Mouse (Mus musculus) stomach, embryonic 16.5 days (tissue): ENCODE results near the gene Srrm4. TPM values are rescaled to one million over a fixed set of nuclear protein-coding genes. Genes with fewer than 3 reads are reported as not detected.
"Not testable (repeated sequence)": the region's sequence is repeated elsewhere in the genome, so short reads cannot be mapped to it uniquely, and the experiment has no call there.

ENCODE experiments used
- ATAC-seq: fragments of 200-750 bp; cut with Nextera tagmentation; 2 replicates; pipeline ENCODE4 v1.8.0; 2017; ENCODE audit warnings: moderate number of reproducible peaks, moderate TSS enrichment; ENCODE audit not compliant: insufficient read depth, low FRiP score
- H3K27ac ChIP-seq: fragments of 300-500 bp; sonication (generic); 2 replicates; pipeline ENCODE4 v1.5.1; 2014; ENCODE audit warnings: low read length
- H3K27me3 ChIP-seq: fragments of 300-500 bp; sonication (generic); 2 replicates; pipeline ENCODE4 v1.6.1; 2014; ENCODE audit warnings: low read length, control low read depth, mixed read lengths; ENCODE audit not compliant: control insufficient read depth, insufficient read depth
- H3K36me3 ChIP-seq: fragments of 300-500 bp; sonication (generic); 2 replicates; pipeline ENCODE4 v1.6.1; 2014; ENCODE audit warnings: low read length; ENCODE audit not compliant: control insufficient read depth, insufficient read depth
- H3K4me1 ChIP-seq: fragments of 300-500 bp; sonication (generic); 2 replicates; pipeline ENCODE4 v1.6.1; 2014; ENCODE audit warnings: low read length, control low read depth, mixed read lengths; ENCODE audit not compliant: control insufficient read depth, insufficient read depth
- H3K4me2 ChIP-seq: fragments of 300-500 bp; sonication (generic); 2 replicates; pipeline ENCODE4 v1.6.1; 2014; ENCODE audit warnings: low read depth, low read length, mixed read lengths
- H3K4me3 ChIP-seq: fragments of 300-500 bp; sonication (generic); replicated peaks from 2 replicates; pipeline ENCODE4 v1.5.1; 2014; ENCODE audit warnings: mild to moderate bottlenecking, low read length
- H3K9ac ChIP-seq: fragments of 300-500 bp; sonication (generic); 2 replicates; pipeline ENCODE4 v1.6.1; 2014; ENCODE audit warnings: low read length
- H3K9me3 ChIP-seq: fragments of 300-500 bp; sonication (generic); replicated peaks from 2 replicates; pipeline ENCODE4 v1.6.1; 2016; ENCODE audit warnings: low read length, control low read depth; ENCODE audit not compliant: control insufficient read depth
- WGBS: fragments of 180-500 bp; shearing (Covaris S2); extraction: QIAGEN DNeasy Blood & Tissue Kit; methylation state at CpG from one replicate; pipeline ENCODE4 v1.1.7; 2014; 5-methylcytosine and 5-hydroxymethylcytosine counted together
- polyA plus RNA-seq: library from polyadenylated mRNA; unstranded; fragments of >200 nt; fragmentation: Nextera tagmentation; extraction: Ambion mirVana; gene quantifications from 2 replicates; pipeline ENCODE4 v1.2.1, GENCODE M21; 2015

Srrm4 gene
- polyA plus RNA-seq, 1 experiment from 2014 or later, result 1.3 TPM

GRCm38 (mm10) chr5:116425709-116426108 lies 165.9 kb downstream of the Srrm4 start:
- H3K27me3 ChIP-seq, H3K4me2 ChIP-seq, H3K9ac ChIP-seq, ATAC-seq, H3K36me3 ChIP-seq, H3K9me3 ChIP-seq, H3K4me3 ChIP-seq: not testable (repeated sequence)
- 69% methylated on average over 3 of the region's 3 CpGs for WGBS
- H3K4me1 ChIP-seq, result peaks cover 23% of the 10 kb centered on the region
- H3K27ac ChIP-seq, result peak overlapping the region; percentile 51; the same call in 1 of the 2 replicates

GRCm38 (mm10) chr5:116425273-116425672 lies 166.3 kb downstream of the Srrm4 start:
- no peak overlapping the region for H3K9ac ChIP-seq
- WGBS, result 35% methylated on average over 7 of the region's 7 CpGs
- ATAC-seq, result peak; percentile 49
- H3K4me2 ChIP-seq, result no peak overlapping the region
- H3K27me3 ChIP-seq, result no peaks in the 10 kb centered on the region
- no peaks in the 10 kb centered on the region for H3K36me3 ChIP-seq
- no peaks in the 10 kb centered on the region for H3K9me3 ChIP-seq
- H3K4me1 ChIP-seq, result peaks cover 26% of the 10 kb centered on the region
- peak overlapping the region; percentile 51 for H3K27ac ChIP-seq
- no peak overlapping the region for H3K4me3 ChIP-seq

- Histone ChIP-seq H3K4me2 (no peak overlapping the region), H3K4me1 (peaks cover 37% of the 10 kb centered on the region), H3K36me3 (no peaks in the 10 kb centered on the region), H3K4me3 (no peak overlapping the region), H3K9ac (no peak overlapping the region), H3K27ac (no peak overlapping the region), H3K27me3 (no peaks in the 10 kb centered on the region), H3K9me3 (no peaks in the 10 kb centered on the region)
- no peak for ATAC-seq
- 64% methylated on average over 8 of the region's 8 CpGs for WGBS
These were observed 167.9 kb downstream of the Srrm4 start for GRCm38 (mm10) chr5:116423746-116424145.

GRCm38 (mm10) chr5:116422699-116423201 lies 168.9 kb downstream of the Srrm4 start, which contains the start of gene Hspb8:
TSS of gene Hspb8 (minus strand) at chr5:116422864.
- Histone ChIP-seq H3K27me3 (no peaks in the 10 kb centered on the region), H3K9ac (peak within 1 kb of the TSS; percentile 82), H3K27ac (peak within 1 kb of the TSS; percentile 94), H3K36me3 (no peaks in the 10 kb centered on the region), H3K9me3 (no peaks in the 10 kb centered on the region), H3K4me1 (peaks cover 42% of the 10 kb centered on the region), H3K4me3 (peak within 1 kb of the TSS; percentile 57), H3K4me2 (peak within 1 kb of the TSS; percentile 67)
- peak; percentile 83 for ATAC-seq
- 2% methylated on average over 19 of the region's 20 CpGs for WGBS

GRCm38 (mm10) chr5:116421791-116422481 lies 169.7 kb downstream of the Srrm4 start:
- H3K4me1 ChIP-seq, result peaks cover 42% of the 10 kb centered on the region
- no peaks in the 10 kb centered on the region for H3K36me3 ChIP-seq
- peak overlapping the region; percentile 82 for H3K9ac ChIP-seq
- WGBS, result 50% methylated on average over 22 of the region's 22 CpGs
- no peaks in the 10 kb centered on the region for H3K9me3 ChIP-seq
- H3K4me2 ChIP-seq, result peak overlapping the region; percentile 67
- H3K27ac ChIP-seq, result peak overlapping the region; percentile 94
- ATAC-seq, result no peak
- no peaks in the 10 kb centered on the region for H3K27me3 ChIP-seq
- peak overlapping the region; percentile 57 for H3K4me3 ChIP-seq

- Histone ChIP-seq H3K36me3 (no peaks in the 10 kb centered on the region), H3K27ac (peak overlapping the region; percentile 94), H3K4me3 (peak overlapping the region; percentile 46), H3K9me3 (no peaks in the 10 kb centered on the region), H3K9ac (peak overlapping the region; percentile 71), H3K27me3 (no peaks in the 10 kb centered on the region), H3K4me2 (peak overlapping the region; percentile 58), H3K4me1 (peaks cover 50% of the 10 kb centered on the region)
- 11% methylated on average over 6 of the region's 6 CpGs for WGBS
- peak; percentile 77 for ATAC-seq
These were observed 170.8 kb downstream of the Srrm4 start for GRCm38 (mm10) chr5:116420759-116421225.

- Histone ChIP-seq H3K4me2 (peak overlapping the region; percentile 58), H3K4me1 (peaks cover 52% of the 10 kb centered on the region), H3K27ac (peak overlapping the region; percentile 94), H3K9me3 (no peaks in the 10 kb centered on the region), H3K36me3 (no peaks in the 10 kb centered on the region), H3K4me3 (peak overlapping the region; percentile 46), H3K9ac (peak overlapping the region; percentile 71), H3K27me3 (no peaks in the 10 kb centered on the region)
- 97% methylated on average over 1 of the region's 1 CpGs for WGBS
- no peak for ATAC-seq
These were observed 171.4 kb downstream of the Srrm4 start for GRCm38 (mm10) chr5:116420213-116420612.

- peak overlapping the region; percentile 58 for H3K4me2 ChIP-seq
- no peak for ATAC-seq
These were observed 172.1 kb downstream of the Srrm4 start for GRCm38 (mm10) chr5:116419322-116420045.

GRCm38 (mm10) chr5:116416208-116416607 lies 175.4 kb downstream of the Srrm4 start:
- H3K9me3 ChIP-seq, result no peaks in the 10 kb centered on the region
- no peak overlapping the region for H3K4me2 ChIP-seq
- H3K36me3 ChIP-seq, result no peaks in the 10 kb centered on the region; the same call in 1 of the 2 replicates
- no peak for ATAC-seq
- H3K4me1 ChIP-seq, result peaks cover 38% of the 10 kb centered on the region
- 21% methylated on average over 5 of the region's 5 CpGs for WGBS
- no peak overlapping the region for H3K4me3 ChIP-seq
- H3K9ac ChIP-seq, result peak overlapping the region; percentile 7; the same call in 1 of the 2 replicates
- peak overlapping the region; percentile 77 for H3K27ac ChIP-seq
- no peaks in the 10 kb centered on the region for H3K27me3 ChIP-seq

More at GRCm38 (mm10) chr5:116419322-116420045, 172.1 kb downstream of the Srrm4 start:
- Histone ChIP-seq H3K9ac (peak overlapping the region; percentile 65), H3K27ac (peak overlapping the region; percentile 94), H3K27me3 (no peaks in the 10 kb centered on the region), H3K4me3 (peak overlapping the region; percentile 46), H3K4me1 (peaks cover 49% of the 10 kb centered on the region), H3K9me3 (no peaks in the 10 kb centered on the region), H3K36me3 (no peaks in the 10 kb centered on the region; the same call in 1 of the 2 replicates)
- WGBS, result 49% methylated on average over 6 of the region's 6 CpGs
